Mouse (Mus musculus) liver, embryonic 18 days (tissue): Measurements from ENCODE around the gene Amigo1. TPM values are rescaled to one million over a fixed set of nuclear protein-coding genes. Genes with fewer than 3 reads are reported as not detected.

Experiments
- polyA plus RNA-seq: library from polyadenylated mRNA; depleted of rRNA; stranded (reverse); fragments of >200 nt; gene quantifications from 2 replicates; pipeline ENCODE4 v1.2.3, GENCODE M21; 2012; rRNA removed

Gene Amigo1
- polyA plus RNA-seq: 1.9 and 2.2 TPM in 2 replicates

GRCm38 (mm10) chr3:108186098-108187047, at the start of gene Amigo1:
Amigo1 (plus strand) TSS chr3:108186335.

GRCm38 (mm10) chr3:108145534-108146445, 40.3 kb upstream of the Amigo1 start, which contains the start of gene Gnai3:
Gnai3 (minus strand) TSS chr3:108146146.

GRCm38 (mm10) chr3:108154656-108155055, 31.5 kb upstream of the Amigo1 start, which contains the start of gene Gpr61:
Gpr61 (minus strand) TSS chr3:108154882.

GRCm38 (mm10) chr3:108200329-108201323, 14.5 kb downstream of the Amigo1 start, which contains the start of gene Cyb561d1:
Cyb561d1 (minus strand) TSS chr3:108201212.

GRCm38 (mm10) chr3:108210771-108211139, 24.6 kb downstream of the Amigo1 start, which contains the start of gene Atxn7l2:
Atxn7l2 (minus strand) TSS chr3:108210934.

GRCm38 (mm10) chr3:108226558-108227350, 40.6 kb downstream of the Amigo1 start, which contains the start of gene Sypl2:
Sypl2 (minus strand) TSS chr3:108226648.

Other genes with a start within 250 kb of the Amigo1 start
- 12.9 and 18.0 TPM in 2 replicates for gene Gstm6, start 242.6 kb upstream of the Amigo1 start, polyA plus RNA-seq
- gene Gstm3, start 217.1 kb upstream of the Amigo1 start, polyA plus RNA-seq: 1.7 and 3.1 TPM in 2 replicates
- gene Gstm2, start 199.9 kb upstream of the Amigo1 start, polyA plus RNA-seq: 13.2 and 19.6 TPM in 2 replicates
- gene Gstm1, start 168.4 kb upstream of the Amigo1 start, polyA plus RNA-seq: 165 and 175 TPM in 2 replicates
- gene Gstm4, start 141.4 kb upstream of the Amigo1 start, polyA plus RNA-seq: 11.0 and 14.0 TPM in 2 replicates
- gene Ampd2, start 99.7 kb upstream of the Amigo1 start, polyA plus RNA-seq: 41.3 and 56.1 TPM in 2 replicates
- gene Gnat2, start 93.5 kb upstream of the Amigo1 start, polyA plus RNA-seq: 1.5 and 1.9 TPM in 2 replicates
- 36.8 and 37.1 TPM in 2 replicates for gene Gnai3, start 40.2 kb upstream of the Amigo1 start, polyA plus RNA-seq
- 0.01 TPM in 1 of 2 replicates, not detected in the other for gene Gpr61, start 31.5 kb upstream of the Amigo1 start, polyA plus RNA-seq
- gene Cyb561d1, start 14.9 kb downstream of the Amigo1 start, polyA plus RNA-seq: 1.8 and 1.9 TPM in 2 replicates
- gene Atxn7l2, start 24.6 kb downstream of the Amigo1 start, polyA plus RNA-seq: 1.6 and 1.9 TPM in 2 replicates
- gene Sypl2, start 40.3 kb downstream of the Amigo1 start, polyA plus RNA-seq: 0.03 and 0.06 TPM in 2 replicates
- 69.8 and 80.8 TPM in 2 replicates for gene Psma5, start 70.6 kb downstream of the Amigo1 start, polyA plus RNA-seq
- 10.5 and 12.8 TPM in 2 replicates for gene Sort1, start 97.7 kb downstream of the Amigo1 start, polyA plus RNA-seq
- 1.0 and 2.0 TPM in 2 replicates for gene Mybphl, start 178.6 kb downstream of the Amigo1 start, polyA plus RNA-seq
- 13.2 and 14.0 TPM in 2 replicates for gene Psrc1, start 197.5 kb downstream of the Amigo1 start, polyA plus RNA-seq
- 0.30 and 0.39 TPM in 2 replicates for gene Celsr2, start 229.2 kb downstream of the Amigo1 start, polyA plus RNA-seq